Mouse (Mus musculus): ENCODE results near the gene Hoxc10.

Gene Hoxc10

GRCm38 (mm10) chr15:102992206-102992605, 25.6 kb downstream of the Hoxc10 start:
- DNase-seq = no peak

- DNase-seq = no peak
Measured at GRCm38 (mm10) chr15:102992863-102993262, 26.3 kb downstream of the Hoxc10 start.

DNA sequence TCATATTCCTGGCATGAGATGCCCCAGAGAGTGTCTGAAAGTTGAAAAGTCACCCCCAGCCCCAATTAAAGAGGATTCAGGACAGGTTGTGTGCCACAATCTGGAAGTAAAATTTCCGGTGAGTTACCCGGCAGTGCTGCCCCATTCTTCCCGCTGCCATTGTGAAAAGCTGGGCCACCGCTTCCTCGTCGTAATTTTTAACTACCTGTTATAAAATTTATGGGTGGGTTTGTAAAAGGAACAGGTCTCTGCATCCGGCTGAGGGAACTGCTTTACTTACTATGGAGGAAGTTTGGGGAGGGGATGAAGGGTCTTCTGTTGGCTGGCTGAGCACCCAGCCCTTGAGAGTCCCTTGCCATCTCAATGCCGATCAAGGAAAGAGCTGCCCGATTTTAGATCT, 30.0 kb downstream of the Hoxc10 start:
- no peak for DNase-seq

DNA sequence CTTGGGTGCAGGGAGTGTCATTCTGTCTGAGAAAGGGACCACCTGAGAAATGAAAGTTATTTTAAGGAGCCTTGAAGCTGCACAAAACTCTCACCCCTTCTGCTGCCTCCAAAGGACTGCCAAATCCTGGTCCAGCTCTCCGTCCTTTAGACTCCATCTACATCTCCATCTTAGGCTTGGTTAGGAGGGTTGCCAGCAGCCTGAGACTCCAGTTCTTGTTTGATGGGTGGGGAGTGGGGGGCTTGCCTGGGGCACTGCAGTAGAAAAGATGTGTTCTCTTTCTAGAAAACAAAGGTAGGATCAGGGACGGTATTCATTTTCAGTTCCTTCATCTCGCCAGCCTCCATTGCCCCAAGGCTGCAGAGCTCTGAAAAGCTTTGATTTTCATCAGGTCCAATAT, 30.8 kb downstream of the Hoxc10 start:
- DNase-seq = no peak

GRCm38 (mm10) chr15:102997939-102998355, 31.4 kb downstream of the Hoxc10 start, which contains the start of gene Hoxc6:
Gene Hoxc6, plus strand, starts transcription at chr15:102998257.
- DNase-seq = no peak

DNA sequence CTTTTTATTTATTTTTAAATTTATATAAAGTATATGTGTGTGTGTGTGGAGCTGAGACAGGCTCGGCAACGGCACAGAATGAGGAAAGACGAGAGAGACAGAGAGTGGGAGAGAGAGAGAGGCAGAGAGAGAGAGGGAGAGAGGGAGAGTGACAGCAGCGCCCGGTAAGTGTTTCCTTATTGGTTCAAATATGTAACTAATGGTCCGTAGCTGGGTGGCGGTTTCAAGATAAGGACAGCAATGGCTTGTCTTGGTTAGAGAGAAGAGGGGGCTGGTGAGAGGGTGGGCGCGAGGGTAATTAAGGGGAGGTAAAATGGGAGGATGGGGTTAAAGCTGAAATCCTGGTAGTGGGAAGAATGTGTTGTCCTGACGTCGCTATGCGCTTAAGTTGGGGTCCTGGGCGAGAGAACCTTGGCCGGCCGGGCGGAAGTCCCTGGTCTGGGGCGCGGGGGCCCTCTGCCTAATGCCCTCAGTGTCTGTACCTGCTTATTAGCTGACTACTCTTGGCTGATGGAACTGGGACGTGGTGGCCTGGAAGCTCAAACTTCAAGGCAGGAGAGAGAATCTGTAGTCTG, 32.1 kb downstream of the Hoxc10 start:
- DNase-seq = no peak

- peak; percentile 30 for DNase-seq
Measured at GRCm38 (mm10) chr15:102999183-102999831, 32.7 kb downstream of the Hoxc10 start.

- no peak for DNase-seq
Measured at GRCm38 (mm10) chr15:102999955-103000354, 33.4 kb downstream of the Hoxc10 start.

GRCm38 (mm10) chr15:103000501-103000901, 33.9 kb downstream of the Hoxc10 start:
- DNase-seq = no peak

DNA sequence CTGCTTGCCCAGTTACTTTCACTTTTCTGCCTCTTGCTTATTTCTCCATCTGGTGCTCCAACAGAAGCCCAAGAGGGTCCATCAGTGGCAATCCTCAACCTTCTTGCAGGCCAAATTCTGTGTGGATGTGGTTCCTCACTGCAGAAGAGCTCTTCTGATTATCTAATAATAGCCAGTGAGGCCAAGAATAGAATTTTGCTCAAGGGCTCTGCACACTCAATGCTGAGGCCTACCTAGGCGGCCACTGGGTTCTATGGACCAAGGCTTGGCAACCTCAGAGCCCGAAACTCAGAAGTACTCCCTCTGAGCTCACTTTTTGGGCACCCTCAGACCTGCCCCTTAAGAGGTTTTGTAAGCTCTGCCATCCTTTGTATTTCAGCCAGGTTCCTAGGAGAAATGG, 34.8 kb downstream of the Hoxc10 start:
- DNase-seq = no peak

- DNase-seq = no peak
Measured at GRCm38 (mm10) chr15:103002156-103002555, 35.6 kb downstream of the Hoxc10 start.

GRCm38 (mm10) chr15:103002821-103003448, 36.3 kb downstream of the Hoxc10 start:
- no peak for DNase-seq

DNA sequence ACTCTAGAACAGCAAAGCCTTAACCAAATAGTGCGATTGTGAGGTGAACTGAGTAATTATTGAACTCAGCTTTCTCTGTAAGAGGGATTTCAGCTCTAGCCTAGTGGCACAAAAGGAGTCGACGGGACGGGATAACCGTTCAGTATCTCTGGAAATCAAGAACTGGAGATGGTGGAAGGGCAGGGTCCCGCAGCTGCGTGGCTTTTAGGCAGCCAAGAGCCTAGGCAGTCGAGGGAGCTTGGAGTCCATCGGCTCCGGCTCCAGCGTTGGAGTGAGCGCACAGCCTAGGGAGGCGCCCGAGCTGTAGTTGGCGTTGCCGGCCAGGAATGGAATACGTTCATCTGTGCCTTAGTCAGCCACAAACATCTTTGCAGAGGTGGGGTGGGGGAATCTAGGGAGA, 38.7 kb downstream of the Hoxc10 start:
- DNase-seq = no peak

DNA sequence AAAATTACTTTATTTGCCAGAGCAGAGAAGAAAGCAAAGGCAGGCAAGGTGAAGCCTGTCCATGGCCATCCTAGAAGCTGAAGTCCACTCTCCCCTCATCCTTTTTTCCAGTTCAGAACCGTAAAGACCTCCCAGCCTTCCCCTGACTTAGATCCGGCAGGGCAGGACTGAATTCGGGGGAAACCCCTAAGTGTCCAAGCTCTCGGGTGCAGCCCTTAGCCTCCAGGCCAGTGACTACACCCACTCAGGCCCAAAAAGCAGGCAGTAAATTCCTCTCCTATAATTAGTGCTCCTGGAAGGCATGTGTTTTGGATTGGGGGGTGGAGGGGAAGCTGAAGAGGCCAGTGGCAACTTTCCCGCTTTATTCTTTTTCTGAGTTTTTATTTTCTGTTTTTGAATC, 39.2 kb downstream of the Hoxc10 start:
- no peak for DNase-seq

GRCm38 (mm10) chr15:103006326-103006725, 39.7 kb downstream of the Hoxc10 start:
- DNase-seq = no peak

GRCm38 (mm10) chr15:103009265-103010111, 42.9 kb downstream of the Hoxc10 start:
- DNase-seq = no peak

DNA sequence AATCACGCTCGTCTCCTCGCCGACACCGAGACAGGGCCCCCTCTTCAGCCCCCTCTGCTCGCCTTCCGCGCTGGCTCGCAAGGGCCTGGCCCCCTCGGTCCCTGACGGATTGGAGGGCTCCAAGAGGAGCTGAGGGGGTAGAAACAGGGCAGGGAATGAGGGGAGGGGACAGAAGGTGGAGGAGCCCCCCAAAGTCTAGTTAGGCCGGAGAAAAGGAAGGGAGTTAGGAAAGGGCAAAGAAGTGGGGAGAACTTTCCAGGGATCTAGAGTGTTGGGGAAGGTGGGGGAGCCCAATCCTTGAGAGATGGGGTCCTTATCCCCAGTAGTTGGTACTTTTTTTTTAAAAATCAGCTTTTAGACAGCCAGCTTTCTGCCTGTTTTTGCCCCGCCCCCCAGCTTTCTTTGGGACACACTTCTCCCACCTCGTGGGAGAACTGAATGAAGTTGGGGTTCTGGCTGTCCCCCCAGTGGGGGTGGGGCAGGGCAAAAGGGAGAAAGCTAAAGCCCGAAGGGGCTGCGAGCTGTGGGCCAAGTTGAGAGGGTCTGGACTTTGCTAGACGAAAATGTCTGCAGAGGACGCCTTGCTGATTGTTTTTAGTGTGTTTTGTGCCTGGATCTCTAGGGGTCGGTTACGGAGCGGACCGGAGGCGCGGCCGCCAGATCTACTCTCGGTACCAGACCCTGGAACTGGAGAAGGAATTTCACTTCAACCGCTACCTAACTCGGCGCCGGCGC, 43.7 kb downstream of the Hoxc10 start:
- no peak for DNase-seq

GRCm38 (mm10) chr15:103010847-103011555, 44.4 kb downstream of the Hoxc10 start:
- DNase-seq = no peak

GRCm38 (mm10) chr15:103011928-103012486, 45.4 kb downstream of the Hoxc10 start:
- DNase-seq = no peak

- DNase-seq = peak; percentile 34
Measured at GRCm38 (mm10) chr15:103013238-103013984, 46.8 kb downstream of the Hoxc10 start.
